Mouse (Mus musculus): ENCODE data around the gene Adamts4.

The Adamts4 gene

GRCm38 (mm10) chr1:171249913-171250600 is at the start of gene Adamts4:
Adamts4 (plus strand) TSS chr1:171250421.
- no peak for TF ChIP-seq GATA4 (IDR thresholded peaks at IDR 0.05; ENCODE audit: insufficient replicate concordance, low read length)

- TF ChIP-seq GATA4 (IDR thresholded peaks at IDR 0.05; ENCODE audit: insufficient replicate concordance, low read length), result no peak
These were observed 49.5 kb upstream of the Adamts4 start for GRCm38 (mm10) chr1:171200769-171201168.

GRCm38 (mm10) chr1:171203471-171204248 is 46.6 kb upstream of the Adamts4 start:
- TF ChIP-seq GATA4 (IDR thresholded peaks at IDR 0.05; ENCODE audit: insufficient replicate concordance, low read length), result no peak

GRCm38 (mm10) chr1:171204249-171204644 is 46.0 kb upstream of the Adamts4 start:
- TF ChIP-seq GATA4 (IDR thresholded peaks at IDR 0.05; ENCODE audit: insufficient replicate concordance, low read length), result 0 out of 2 replicates have a peak, but pooled peaks have one; percentile 38

GRCm38 (mm10) chr1:171205704-171206493 is 44.3 kb upstream of the Adamts4 start:
- no peak for TF ChIP-seq GATA4 (IDR thresholded peaks at IDR 0.05; ENCODE audit: insufficient replicate concordance, low read length)

GRCm38 (mm10) chr1:171209409-171209808 is 40.8 kb upstream of the Adamts4 start:
- TF ChIP-seq GATA4 (IDR thresholded peaks at IDR 0.05; ENCODE audit: insufficient replicate concordance, low read length), result no peak

GRCm38 (mm10) chr1:171212854-171213253 is 37.4 kb upstream of the Adamts4 start:
- TF ChIP-seq GATA4 (IDR thresholded peaks at IDR 0.05; ENCODE audit: insufficient replicate concordance, low read length), result no peak

GRCm38 (mm10) chr1:171213801-171214496 is 36.3 kb upstream of the Adamts4 start, which contains the start of gene Nr1i3:
Nr1i3 (plus strand) TSS chr1:171213970.
- no peak for TF ChIP-seq GATA4 (IDR thresholded peaks at IDR 0.05; ENCODE audit: insufficient replicate concordance, low read length)

- no peak for TF ChIP-seq GATA4 (IDR thresholded peaks at IDR 0.05; ENCODE audit: insufficient replicate concordance, low read length)
These were observed 33.8 kb upstream of the Adamts4 start for GRCm38 (mm10) chr1:171216241-171216955.

- no peak for TF ChIP-seq GATA4 (IDR thresholded peaks at IDR 0.05; ENCODE audit: insufficient replicate concordance, low read length)
These were observed 29.4 kb upstream of the Adamts4 start for GRCm38 (mm10) chr1:171220871-171221270.

GRCm38 (mm10) chr1:171221281-171222193 is 28.7 kb upstream of the Adamts4 start:
- TF ChIP-seq GATA4 (IDR thresholded peaks at IDR 0.05; ENCODE audit: insufficient replicate concordance, low read length), result no peak

GRCm38 (mm10) chr1:171222238-171223155 is 27.7 kb upstream of the Adamts4 start, which contains the start of gene Tomm40l:
Tomm40l (minus strand) TSS chr1:171222514.
- peak; percentile 35; the same call in 1 of the 2 replicates for TF ChIP-seq GATA4 (IDR thresholded peaks at IDR 0.05; ENCODE audit: insufficient replicate concordance, low read length)

Measured in liver, adult (tissue).